Mouse (Mus musculus): ENCODE measurements around the gene Immt.

Gene Immt

GRCm38 (mm10) chr6:71830690-71831580 is at the start of gene Immt:
Immt (plus strand) TSS chr6:71831331.
- peak; percentile 90 to 98 for DNase-seq (ENCODE audit: low spot score in 2 of 2)

GRCm38 (mm10) chr6:71783165-71783564 is 48.0 kb upstream of the Immt start:
- DNase-seq (ENCODE audit: low spot score in 2 of 2), result no peak

- no peak for DNase-seq (ENCODE audit: low spot score in 2 of 2)
Measured at GRCm38 (mm10) chr6:71788348-71788747, 42.8 kb upstream of the Immt start.

- DNase-seq (ENCODE audit: low spot score in 2 of 2), result no peak
Measured at GRCm38 (mm10) chr6:71791771-71792170, 39.4 kb upstream of the Immt start.

- DNase-seq (ENCODE audit: low spot score in 2 of 2), result no peak
Measured at GRCm38 (mm10) chr6:71799391-71799790, 31.7 kb upstream of the Immt start.

- peak in 1 of 2 experiments; percentile 45 for DNase-seq (ENCODE audit: low spot score in 2 of 2)
Measured at GRCm38 (mm10) chr6:71801011-71801713, 30.0 kb upstream of the Immt start.

GRCm38 (mm10) chr6:71801714-71802094 is 29.4 kb upstream of the Immt start:
- peak in 1 of 2 experiments; percentile 32 for DNase-seq (ENCODE audit: low spot score in 2 of 2)

- DNase-seq (ENCODE audit: low spot score in 2 of 2), result no peak
Measured at GRCm38 (mm10) chr6:71803609-71804008, 27.5 kb upstream of the Immt start.

GRCm38 (mm10) chr6:71804061-71804829 is 26.9 kb upstream of the Immt start:
- DNase-seq (ENCODE audit: low spot score in 2 of 2), result peak in 1 of 2 experiments; percentile 78

- no peak for DNase-seq (ENCODE audit: low spot score in 2 of 2)
Measured at GRCm38 (mm10) chr6:71806713-71807112, 24.4 kb upstream of the Immt start.

- DNase-seq (ENCODE audit: low spot score in 2 of 2), result no peak
Measured at GRCm38 (mm10) chr6:71809890-71810289, 21.2 kb upstream of the Immt start.

- DNase-seq (ENCODE audit: low spot score in 2 of 2), result no peak
Measured at GRCm38 (mm10) chr6:71812820-71813219, 18.3 kb upstream of the Immt start.

GRCm38 (mm10) chr6:71819764-71820292 is 11.3 kb upstream of the Immt start:
- no peak for DNase-seq (ENCODE audit: low spot score in 2 of 2)

- DNase-seq (ENCODE audit: low spot score in 2 of 2), result no peak
Measured at GRCm38 (mm10) chr6:71823085-71823484, 8.0 kb upstream of the Immt start.

GRCm38 (mm10) chr6:71823488-71823887 is 7.6 kb upstream of the Immt start:
- peak; percentile 84 to 93 for DNase-seq (ENCODE audit: low spot score in 2 of 2)

- DNase-seq (ENCODE audit: low spot score in 2 of 2), result no peak
Measured at GRCm38 (mm10) chr6:71823961-71824360, 7.2 kb upstream of the Immt start.

- DNase-seq (ENCODE audit: low spot score in 2 of 2), result no peak
Measured at GRCm38 (mm10) chr6:71826869-71827268, 4.3 kb upstream of the Immt start, which contains the start of gene Mrpl35. Mrpl35 (minus strand) TSS chr6:71826969.

- no peak for DNase-seq (ENCODE audit: low spot score in 2 of 2)
Measured at GRCm38 (mm10) chr6:71829768-71830167, 1.4 kb upstream of the Immt start.

- DNase-seq (ENCODE audit: low spot score in 2 of 2), result peak; percentile 84 to 96
Measured at GRCm38 (mm10) chr6:71831581-71831960, 440 bp downstream of the Immt start.

- no peak for DNase-seq (ENCODE audit: low spot score in 2 of 2)
Measured at GRCm38 (mm10) chr6:71836811-71837210, 5.7 kb downstream of the Immt start.

- no peak for DNase-seq (ENCODE audit: low spot score in 2 of 2)
Measured at GRCm38 (mm10) chr6:71839815-71840214, 8.7 kb downstream of the Immt start.

Measured in spleen, postnatal 10 days (tissue).